Mouse (Mus musculus) megakaryocyte, adult 5-6 weeks (primary cell): Measurements from ENCODE around the gene Git2. TPM values are rescaled to one million over a fixed set of nuclear protein-coding genes. Genes with fewer than 3 reads are reported as not detected.

Experiments
- ATAC-seq: 2 replicates; pipeline ENCODE4 v1.8.0; 2016; ENCODE audit warnings: mild to moderate bottlenecking, inconsistent platforms; ENCODE audit not compliant: poor library complexity, severe bottlenecking
- total RNA-seq, 2 experiments: library from RNA; stranded (forward) in 1 of 2; stranded (reverse) in 1 of 2; fragments of 153-499, 151-499 nt in 1 of 2; fragments of 221-1000, 200-1000 nt in 1 of 2; gene quantifications; 2 replicates each; pipeline versions ENCODE4 v1.2.3 to v1.2.4; 2015 to 2017

Git2 gene
- 93.8 and 97.0 TPM in 2 replicates for total RNA-seq (2015)
- 87.1 and 107 TPM in 2 replicates for total RNA-seq (2017)

DNA sequence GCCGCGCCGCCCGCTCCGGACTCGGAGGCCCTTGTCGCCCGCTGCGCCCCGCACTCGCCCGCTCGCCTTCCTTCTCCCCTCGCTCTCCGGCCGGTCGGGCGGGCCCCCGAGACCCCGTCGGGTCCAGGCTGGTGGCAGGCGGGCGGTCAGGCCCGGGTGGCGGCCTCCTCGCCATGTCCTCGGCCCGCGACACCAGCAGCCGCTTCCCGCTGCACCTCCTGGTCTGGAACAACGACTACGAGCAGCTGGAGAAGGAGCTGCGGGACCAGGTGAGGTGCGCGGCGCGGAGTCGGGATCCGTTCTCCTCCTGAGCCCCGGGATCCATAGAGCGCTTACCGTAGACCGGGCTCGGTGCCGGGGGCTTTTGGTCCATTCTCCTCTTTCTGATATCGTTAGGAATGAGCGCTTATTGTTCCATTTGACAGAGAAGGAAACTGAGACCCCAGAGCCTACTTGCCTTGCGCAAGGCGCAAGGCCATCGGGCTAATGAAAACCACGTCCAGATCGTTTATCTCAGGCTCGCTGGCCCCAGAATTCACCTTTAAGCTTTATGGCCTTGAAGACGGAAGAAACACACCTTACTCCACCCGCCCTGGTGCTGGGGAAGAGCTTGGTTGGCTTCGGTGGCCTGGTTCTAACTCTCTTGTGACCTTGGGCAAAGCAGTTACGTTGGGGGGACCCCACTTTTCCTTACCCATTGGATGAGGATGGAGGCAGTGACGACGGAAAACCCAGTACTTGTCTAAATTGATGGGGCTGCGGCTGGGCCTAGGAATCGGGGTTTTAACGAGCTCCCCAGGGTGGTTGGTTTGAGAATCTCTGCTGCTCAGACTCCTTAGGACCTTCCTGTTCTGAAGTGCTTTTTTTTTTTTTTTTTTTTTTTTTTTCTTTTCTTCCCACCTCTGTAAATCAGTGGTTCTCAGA lies at the start of gene Git2:
Git2 (minus strand) TSS at position 462 of the 924 bp plus-strand sequence.
- ATAC-seq, result no peak

DNA sequence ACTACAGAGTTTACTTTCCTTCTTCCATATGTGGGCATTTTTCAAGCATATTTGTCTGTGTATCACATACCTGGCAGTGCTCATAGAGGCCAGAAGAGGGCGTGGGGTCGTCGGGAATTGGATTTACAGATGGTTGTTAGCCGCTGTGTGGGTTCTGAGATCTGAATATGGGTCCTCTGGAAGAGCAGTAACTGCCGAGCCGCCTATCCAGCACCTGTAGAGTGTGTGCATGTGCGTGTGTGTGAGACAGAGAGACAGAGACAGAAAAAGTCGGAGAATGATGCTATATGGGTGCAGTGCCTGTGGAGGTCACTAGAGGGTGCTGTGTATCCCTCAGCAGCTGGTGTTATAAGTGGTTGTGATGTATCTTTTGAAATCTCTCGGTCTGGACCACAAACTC lies 48.9 kb upstream of the Git2 start:
- peak; percentile 70 for ATAC-seq

DNA sequence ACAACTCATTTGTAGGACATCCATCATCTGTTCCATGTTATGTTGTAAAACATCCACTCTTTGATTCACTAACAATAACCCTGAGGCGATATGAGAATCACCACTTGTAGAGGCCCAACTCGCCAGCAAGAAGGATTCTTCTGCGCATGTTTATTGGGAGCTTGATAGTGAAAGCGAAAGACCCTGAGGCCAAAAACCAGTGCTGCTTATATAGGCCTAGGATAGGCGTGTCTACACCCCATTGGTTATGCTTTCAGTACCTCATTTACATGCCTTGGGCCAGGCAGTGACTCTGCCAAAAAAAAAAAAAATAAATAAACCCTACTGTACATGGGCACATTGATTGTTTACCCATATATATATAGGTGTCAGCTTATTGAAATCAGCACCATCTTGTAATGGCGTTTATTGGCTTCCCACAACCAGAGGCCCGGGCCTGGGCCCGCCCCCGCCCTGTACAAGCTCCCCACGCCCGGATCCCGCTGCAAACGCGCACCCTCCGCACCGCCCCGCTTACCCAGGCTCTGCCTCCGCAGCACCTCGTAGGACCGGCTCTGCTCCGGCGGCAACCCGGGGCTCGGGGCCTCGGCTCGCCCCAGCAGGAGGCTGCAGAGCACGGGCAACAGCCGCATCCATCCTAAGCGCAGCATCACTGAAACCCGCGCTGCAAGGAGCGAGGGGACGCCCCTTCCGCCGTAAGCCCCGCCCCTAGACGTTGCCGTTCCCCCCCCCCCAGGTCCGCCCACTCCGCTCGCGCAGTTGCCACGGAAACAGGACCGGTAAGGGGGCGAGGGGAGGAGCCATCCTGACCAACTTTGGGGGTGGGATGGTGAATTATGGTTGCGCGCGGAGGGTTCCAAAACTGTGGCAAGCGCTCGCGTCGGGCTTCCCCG lies 47.7 kb upstream of the Git2 start, which contains the start of gene 1500011B03Rik:
1500011B03Rik (minus strand) TSS at position 673 of the 893 bp plus-strand sequence.
- peak; percentile 51 for ATAC-seq

DNA sequence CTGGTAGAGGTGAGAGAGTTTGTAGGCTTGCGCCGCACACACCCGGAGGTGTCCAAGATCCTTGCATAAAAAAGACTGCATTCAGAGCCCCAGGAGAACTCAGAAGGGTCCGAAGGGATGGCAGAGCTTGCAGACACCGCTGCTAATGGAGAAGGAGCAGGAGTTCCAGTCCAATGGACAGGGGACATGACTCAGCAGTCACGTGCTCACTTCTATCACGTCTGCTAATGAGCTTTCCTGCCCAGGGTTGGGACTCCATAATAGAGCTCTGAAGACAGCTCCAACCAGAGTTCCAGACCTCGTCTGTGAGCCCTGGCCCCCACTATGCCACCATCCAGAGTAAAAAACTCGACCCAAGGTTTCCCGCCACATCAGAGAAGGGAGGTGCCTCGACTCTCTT lies 42.8 kb upstream of the Git2 start:
- ATAC-seq, result no peak

DNA sequence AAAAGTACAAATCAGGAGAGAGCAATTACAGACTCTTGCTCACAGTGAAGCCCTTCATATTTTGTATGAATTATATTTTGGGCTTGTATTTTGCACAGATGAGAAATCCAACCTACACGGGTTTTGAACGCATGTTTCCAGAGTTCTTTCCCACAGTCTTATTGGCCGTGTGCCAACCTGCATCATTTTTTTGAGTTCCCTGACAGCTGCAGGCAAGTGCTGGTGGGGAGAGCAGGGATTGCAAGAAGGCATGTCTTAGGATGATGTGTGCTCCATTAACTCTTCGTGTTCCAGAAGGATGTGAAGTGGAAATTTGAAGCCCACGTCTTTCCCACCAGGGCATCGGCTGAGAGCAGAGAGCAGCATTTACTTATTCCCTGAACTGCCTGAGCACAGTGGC lies 41.3 kb upstream of the Git2 start:
- no peak for ATAC-seq

DNA sequence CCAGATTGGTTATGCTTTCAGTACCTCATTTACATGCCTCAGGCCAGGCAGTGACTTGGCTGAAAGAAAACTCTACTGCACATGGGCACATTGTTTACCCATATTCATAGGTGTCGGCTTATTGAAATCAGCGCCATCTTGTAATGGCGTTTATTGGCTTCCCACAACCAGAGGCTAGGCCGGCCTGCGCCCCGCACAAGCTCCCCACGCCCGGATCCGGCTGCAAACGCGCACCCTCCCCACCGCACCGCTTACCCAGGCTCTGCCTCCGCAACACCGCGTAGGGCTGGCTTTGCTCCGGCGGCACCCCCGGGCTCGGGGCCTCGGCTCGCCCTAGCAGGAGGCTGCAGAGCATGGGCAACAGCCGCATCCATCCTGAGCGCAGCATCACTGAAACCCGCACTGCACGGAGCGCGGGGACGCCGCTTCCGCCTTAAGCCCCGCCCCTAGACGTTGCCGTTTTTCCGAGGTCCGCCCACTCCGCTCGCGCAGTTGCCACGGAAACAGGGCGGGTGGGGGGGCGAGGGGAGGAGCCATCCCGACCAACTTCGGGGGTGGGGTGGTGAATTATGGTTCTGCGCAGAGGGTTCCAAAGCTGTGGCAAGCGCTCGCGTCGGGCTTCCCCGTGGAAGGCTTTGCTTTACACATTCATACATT lies 38.3 kb upstream of the Git2 start:
- peak; percentile 97 for ATAC-seq

DNA sequence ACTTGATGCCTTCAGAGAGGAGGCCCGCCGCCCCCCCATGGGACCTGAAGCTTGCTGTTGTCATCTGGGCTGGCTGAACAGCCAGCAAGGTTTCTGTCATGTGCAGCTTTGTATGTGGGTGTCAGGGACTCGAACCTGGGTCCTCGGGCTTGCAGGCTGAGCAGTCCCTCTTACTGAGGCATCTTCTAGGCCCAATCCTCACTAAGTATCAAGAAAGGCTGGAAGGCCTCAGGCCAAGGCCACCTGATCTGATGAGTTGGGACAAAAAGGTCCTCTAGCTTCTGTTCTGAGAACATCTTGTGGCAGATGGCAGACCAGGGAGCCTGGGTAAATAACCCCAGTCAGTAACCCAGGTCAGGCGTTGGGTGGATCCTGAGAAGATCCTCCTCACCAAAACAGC lies 34.5 kb upstream of the Git2 start:
- no peak for ATAC-seq

DNA sequence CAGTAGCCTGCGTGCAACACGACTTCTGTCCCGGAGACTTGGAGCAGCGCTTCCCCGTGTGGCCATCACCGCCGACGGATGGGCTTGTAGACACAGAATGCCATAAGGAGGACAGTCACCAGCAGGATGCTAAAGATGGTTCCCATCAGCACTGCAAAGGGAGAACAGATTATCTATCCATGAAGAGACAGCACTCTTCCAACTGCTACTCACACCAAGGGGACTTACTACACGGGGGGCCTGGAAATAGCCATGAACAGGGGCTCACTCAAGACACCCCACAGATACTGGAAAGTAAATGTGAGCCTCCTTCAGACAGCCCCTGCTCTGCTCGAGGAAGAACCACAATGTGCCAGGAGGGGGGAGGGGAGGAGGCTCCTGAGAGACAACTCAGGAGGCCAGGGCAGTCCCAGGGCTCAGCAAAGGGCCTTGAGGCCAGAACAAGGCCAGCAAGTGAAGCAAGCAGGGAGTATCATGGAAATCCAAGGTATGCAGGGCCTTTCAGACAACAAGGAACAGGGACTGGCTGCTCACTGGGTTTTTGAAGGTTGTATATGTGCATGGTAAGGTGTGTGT lies 34.0 kb upstream of the Git2 start:
- no peak for ATAC-seq

DNA sequence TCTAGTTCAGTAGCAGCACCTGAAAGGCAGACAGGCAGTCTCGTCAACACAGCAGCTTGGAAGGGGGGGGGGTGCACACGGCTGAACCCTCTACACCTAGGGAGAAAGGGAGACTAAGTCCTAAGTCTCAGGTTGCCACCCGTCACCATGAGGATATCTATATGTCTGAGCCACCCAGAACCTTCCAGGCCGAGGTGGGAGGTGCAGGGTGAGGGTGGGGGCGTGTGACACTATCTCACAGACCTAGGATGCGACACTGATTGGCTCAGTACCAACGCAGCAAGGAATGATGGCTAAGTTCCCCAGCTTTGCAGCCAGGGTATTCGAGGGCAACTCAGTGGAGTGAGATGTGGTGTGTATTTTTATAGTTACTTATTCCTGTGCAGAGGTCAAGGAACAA lies 33.1 kb upstream of the Git2 start:
- no peak for ATAC-seq

DNA sequence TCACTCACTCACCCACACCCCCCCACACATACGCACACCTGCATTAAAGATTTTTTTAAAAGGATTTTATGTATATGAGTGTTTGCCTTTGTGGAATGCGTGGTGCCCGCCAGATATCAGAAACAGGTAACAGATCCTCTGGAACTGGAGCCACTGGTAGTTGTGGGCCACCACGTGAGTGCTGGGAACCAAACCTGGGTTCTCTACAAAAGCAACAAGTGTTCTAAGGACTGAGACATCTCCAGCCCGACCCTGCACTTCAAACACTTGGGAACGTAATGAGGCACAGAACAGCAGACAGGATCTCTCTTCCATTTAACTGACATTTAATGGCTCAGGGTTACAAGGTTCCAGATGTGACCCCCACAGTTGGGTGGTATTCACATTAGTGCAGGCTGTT lies 32.6 kb upstream of the Git2 start:
- ATAC-seq, result no peak

DNA sequence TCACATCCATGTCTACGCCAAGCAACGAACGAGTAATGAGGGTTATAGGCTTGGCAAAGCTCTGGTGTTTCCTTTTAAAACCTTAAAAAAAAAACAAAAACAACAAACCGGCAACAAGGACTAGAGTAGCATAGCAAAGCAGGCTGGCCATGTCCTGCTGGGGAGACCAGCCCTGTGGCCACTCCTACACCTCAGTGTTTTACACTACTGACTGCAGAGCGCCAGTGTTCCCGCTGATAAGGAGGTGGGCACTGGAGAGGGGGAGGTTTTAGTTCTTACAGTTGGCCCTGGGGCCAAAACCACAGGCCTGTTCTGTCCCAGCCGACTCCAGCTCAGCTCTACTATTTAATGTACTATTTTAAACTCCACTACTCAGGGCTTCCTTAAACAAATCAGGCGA lies 32.2 kb upstream of the Git2 start:
- no peak for ATAC-seq

DNA sequence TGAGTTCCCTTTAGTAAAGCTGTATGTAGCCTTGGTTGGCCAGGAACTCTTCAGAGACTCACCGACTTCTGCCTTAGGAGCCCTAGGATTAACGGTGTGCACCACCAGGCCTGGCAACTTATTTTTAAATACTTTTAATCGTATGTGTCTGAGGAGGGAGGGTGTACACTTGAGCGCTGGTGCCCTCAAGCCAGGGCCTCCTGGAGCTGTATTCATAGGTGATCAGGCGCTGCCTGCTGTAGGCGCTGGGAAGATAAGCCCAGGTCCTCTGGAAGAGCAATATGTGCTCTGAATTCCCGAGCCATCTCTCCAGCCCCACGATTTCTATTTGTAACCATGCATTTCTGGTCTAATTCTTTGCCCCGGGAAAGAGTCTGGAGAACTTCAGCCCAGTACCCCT lies 31.7 kb upstream of the Git2 start:
- no peak for ATAC-seq

DNA sequence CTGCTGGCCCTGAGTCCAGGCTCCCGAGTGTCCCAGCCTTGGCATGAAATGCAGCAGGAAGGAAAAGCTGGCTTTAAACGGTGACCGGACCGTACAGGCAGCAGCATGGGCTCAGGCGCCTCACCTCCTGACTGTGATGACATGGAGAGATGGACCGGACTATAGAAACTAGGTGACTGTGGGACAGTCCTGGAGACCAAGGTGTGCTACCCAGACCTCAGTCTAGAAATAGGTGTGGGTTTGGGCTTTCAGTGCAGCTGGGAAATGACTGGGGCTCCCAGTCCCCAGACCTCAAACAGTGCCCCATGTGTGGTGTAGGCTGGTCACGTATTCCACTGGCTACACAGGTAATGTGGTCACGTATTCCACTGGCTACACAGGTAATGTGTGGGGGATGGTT lies 31.3 kb upstream of the Git2 start:
- ATAC-seq, result 0 out of 2 replicates have a peak, but pooled peaks have one; percentile 7

DNA sequence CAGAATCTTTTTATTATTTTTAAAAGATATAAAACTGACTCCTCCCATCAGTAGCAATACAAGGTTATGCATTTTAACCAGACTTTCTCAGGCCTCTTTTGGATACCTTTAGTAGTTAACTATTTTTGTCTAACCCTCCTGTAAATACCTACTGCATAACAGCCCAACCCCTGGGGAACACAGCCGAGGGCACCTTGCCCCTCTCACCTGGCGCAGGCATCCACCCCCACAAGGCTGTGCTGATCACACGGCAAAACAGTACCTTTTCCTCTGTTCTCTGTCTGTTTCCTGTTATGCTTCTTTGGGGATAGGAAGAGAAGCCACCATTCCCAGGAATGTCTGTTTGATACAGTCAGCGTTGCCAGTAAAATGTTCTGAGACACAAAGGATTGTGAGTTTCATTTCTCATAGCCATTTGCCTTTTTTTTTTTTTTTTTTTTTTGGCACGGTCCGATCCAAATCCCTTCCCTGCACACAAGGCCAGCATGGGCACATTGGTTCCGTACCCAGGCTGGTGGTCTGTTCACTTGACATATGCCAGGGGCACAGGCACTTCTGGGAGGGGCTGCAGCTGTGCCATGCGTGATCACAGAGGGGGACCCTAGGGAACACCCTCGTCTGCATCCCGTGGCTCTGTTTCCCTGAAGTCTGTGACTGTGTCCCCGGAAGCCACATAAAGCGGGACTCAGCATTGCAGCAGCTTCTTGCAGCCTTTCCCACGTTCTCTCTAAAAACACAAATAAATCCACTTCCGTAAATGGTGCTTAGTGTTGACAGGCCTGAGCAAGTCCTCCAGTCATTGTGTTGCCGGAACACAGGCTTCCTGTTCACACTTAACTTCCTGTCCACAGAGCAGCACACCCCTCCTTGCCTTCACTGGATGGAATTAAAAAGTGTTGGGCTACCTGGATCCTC lies 30.4 kb upstream of the Git2 start:
- ATAC-seq, result peak; percentile 94

DNA sequence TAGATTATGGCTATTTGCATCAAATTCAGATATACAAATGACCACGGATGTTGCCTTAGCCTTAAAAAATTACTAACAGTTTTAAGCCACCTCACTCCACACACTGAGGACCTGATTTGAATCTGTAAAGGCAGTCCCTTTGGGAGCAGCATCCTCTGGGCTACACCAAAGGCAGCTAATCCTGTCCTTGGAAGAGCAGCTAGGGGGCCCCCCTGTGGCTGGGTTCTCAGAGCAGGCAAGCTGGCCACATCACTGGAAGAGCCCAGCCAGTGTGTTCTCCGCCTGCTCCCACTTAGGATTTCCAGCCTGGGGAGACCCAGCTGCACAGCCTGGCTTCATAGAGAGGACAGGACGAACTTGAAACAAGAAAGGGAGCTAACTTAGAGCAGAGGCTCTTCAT lies 29.6 kb upstream of the Git2 start:
- ATAC-seq, result no peak

DNA sequence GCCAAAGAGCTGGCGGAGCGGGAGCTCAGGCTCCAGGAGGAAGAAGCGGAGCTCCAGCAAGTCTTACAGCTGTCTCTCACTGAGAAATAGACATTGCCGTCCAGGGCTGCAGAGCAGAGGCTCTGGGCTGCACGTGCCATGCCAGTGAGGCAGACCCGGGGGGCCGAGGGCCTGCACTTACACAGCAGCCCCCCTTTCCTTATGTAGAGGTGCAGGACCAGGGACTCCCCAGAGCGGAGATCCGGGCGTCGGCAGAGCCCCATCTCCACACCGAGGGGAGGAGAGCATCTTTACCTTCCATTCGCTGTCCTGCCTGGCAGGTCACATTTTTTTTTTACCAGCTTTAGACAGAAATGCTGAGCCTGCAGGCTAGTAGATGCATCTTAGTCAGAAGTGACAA lies 29.0 kb upstream of the Git2 start:
- ATAC-seq, result no peak

DNA sequence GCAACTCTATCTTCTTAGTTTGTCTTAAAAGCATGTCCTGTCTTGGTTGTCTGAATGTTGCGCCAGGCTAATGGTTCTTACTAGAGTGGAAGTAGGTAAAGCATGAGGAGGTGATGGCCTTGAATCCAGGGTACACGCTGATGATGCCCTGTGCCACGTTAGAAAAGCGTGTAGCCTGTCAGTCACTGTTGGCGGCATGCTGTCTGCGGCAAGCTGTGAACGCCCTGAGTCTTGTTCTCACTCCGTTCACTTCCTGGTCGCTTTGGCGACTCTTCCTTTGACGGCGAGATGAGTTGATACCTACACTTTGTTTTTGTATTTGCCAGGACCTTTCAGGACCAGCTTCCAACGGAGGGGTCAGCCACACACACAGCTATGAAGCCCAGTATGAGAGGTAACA lies 27.9 kb upstream of the Git2 start:
- ATAC-seq, result no peak

DNA sequence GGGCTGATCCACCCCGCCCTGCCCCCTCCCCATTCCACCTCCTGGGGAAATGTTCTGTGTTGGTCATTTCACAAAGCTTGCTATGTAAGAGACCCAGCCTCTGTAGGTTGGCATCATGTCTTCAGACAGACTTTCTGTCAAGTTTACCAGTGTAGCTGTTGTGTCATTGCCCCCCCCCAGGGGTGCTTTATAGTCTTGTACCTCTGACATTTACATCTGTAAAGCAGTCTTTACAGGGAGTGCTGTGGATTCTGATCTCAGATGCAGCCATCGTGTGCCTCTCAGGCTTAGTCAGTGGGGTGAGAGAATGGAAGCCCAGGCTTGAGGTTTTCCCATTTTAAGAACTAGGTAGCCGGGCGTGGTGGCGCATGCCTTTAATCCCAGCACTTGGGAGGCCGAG lies 26.5 kb upstream of the Git2 start:
- ATAC-seq, result no peak

DNA sequence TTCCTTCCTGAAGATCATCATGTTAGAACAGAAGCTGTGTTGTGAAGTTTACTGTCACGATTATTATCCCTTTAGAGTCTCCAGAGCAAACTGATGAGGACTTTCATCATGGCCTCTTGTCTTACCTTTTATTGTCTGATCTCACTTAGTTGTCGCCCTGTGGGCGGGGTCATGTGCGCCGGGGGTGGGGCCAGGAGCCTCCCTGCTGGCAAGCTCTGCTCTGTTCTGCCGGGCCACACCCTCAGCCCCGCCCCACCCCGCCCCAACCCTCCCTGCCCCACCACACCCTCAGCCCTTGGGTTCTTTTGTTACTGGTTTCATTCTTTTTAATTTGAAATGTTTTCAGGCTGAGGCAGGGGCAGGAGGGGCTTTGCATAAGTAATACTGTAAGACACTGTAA lies 25.7 kb upstream of the Git2 start:
- no peak for ATAC-seq

DNA sequence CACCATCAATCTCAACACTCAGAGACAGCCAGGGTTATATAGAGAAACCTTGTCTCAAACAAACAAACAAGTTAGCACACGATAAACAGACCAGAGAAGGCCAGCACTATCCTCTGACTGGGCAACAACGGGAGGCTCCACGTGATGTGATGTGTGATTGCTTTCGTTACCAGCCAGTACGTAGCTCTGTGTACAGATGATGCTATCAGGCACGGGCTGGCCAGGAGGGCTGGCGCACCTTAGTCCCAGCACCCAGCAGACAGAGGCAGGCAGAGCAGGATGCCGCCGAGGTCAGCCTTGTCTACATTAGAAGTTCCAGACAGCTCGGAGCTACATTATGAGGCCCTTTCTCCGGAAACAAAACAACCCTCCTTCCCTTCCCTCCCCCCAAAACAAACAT lies 24.5 kb upstream of the Git2 start:
- no peak for ATAC-seq
